Mouse (Mus musculus) forebrain, embryonic 11.5 days (tissue): ENCODE results near the gene Samhd1. TPM values are rescaled to one million over a fixed set of nuclear protein-coding genes. Genes with fewer than 3 reads are reported as not detected.
A peak's percentile ranks its signal among the peaks of the same experiment; 100 is the strongest.

Source experiments
- ATAC-seq: fragments of 200-750 bp; cut with Nextera tagmentation; replicated peaks from 2 replicates; pipeline ENCODE4 v1.8.0; 2017; ENCODE audit warnings: moderate TSS enrichment; ENCODE audit not compliant: low FRiP score
- DNase-seq: peaks from one replicate; pipeline ENCODE4 v3.0.0-alpha.2; 2017; ENCODE audit warnings: low spot score
- H3K27ac ChIP-seq: fragments of 300-500 bp; sonication (generic); 2 replicates; pipeline ENCODE4 v1.5.1; 2014; ENCODE audit warnings: low read depth, low read length
- H3K27me3 ChIP-seq: fragments of 300-500 bp; sonication (generic); 2 replicates; pipeline ENCODE4 v1.6.1; 2014; ENCODE audit warnings: mild to moderate bottlenecking, low read length, mixed read lengths; ENCODE audit not compliant: control insufficient read depth, insufficient read depth
- H3K36me3 ChIP-seq: fragments of 300-500 bp; sonication (generic); 2 replicates; pipeline ENCODE4 v1.6.1; 2014; ENCODE audit warnings: mild to moderate bottlenecking, low read length, moderate library complexity, mixed read lengths; ENCODE audit not compliant: control insufficient read depth, insufficient read depth
- H3K4me1 ChIP-seq: fragments of 300-500 bp; sonication (generic); replicated peaks from 2 replicates; pipeline ENCODE4 v1.6.1; 2014; ENCODE audit warnings: low read length, mixed read lengths; ENCODE audit not compliant: control insufficient read depth, insufficient read depth
- H3K4me2 ChIP-seq: fragments of 300-500 bp; sonication (generic); 2 replicates; pipeline ENCODE4 v1.6.1; 2014; ENCODE audit warnings: low read depth, mild to moderate bottlenecking, low read length, moderate library complexity, mixed read lengths; ENCODE audit not compliant: severe bottlenecking
- H3K4me3 ChIP-seq: fragments of 300-500 bp; sonication (generic); 2 replicates; pipeline ENCODE4 v1.5.1; 2014; ENCODE audit warnings: low read depth, low read length
- H3K9ac ChIP-seq: fragments of 300-500 bp; sonication (generic); 2 replicates; pipeline ENCODE4 v1.6.1; 2014; ENCODE audit warnings: low read length
- H3K9me3 ChIP-seq: fragments of 300-500 bp; sonication (generic); 2 replicates; pipeline ENCODE4 v1.6.1; 2016; ENCODE audit warnings: low read length, mixed read lengths; ENCODE audit not compliant: control insufficient read depth
- WGBS: fragments of 180-500 bp; shearing (Covaris S2); extraction: QIAGEN DNeasy Blood & Tissue Kit; methylation state at CpG from one replicate; pipeline ENCODE4 v1.1.7; 2014; 5-methylcytosine and 5-hydroxymethylcytosine counted together
- polyA plus RNA-seq: library from polyadenylated mRNA; unstranded; fragments of >200 nt; fragmentation: Nextera tagmentation; extraction: Ambion mirVana; gene quantifications from 2 replicates; pipeline ENCODE4 v1.2.1, GENCODE M21; 2014

The Samhd1 gene
- polyA plus RNA-seq, 1 experiment from 2014 or later, result 25.6 TPM

DNA sequence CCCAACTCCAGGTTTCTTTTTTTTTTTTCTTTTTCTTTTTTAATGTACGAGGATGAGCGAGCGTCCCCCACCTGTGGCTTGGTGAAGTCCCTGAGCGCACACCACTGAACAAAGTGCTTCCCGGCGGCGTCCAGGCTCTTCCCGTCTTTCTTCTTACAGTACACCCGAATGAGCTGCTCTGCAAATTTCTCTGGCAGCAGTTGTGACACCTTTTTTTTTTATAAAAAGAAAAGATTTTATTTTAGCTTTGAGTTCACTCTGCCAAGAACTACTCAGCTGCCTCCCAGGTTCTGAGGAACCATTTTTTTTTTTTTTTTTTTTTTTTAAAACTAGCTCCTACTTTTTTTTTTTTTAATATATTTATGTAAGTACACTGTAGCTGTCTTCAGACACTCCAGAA lies 33.4 kb downstream of the Samhd1 start:
- DNase-seq, result no peak
- 95% methylated on average over 9 of the region's 9 CpGs for WGBS

DNA sequence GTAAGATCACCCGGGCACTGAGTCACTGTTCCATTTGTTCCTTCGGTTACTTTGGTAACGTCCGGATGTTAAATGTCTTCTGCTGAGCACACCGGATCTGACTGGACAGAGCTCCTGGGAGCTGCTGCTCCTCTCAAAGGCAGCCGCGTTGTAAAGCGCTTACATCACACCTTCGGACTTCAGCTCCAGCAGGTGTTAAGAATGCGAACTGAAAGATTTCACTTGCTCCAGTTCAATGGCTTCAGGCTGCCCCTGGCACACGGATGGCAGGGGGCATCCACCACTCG lies 34.8 kb downstream of the Samhd1 start:
- WGBS, result 94% methylated on average over 12 of the region's 12 CpGs
- H3K36me3 ChIP-seq, result no peaks in the 10 kb centered on the region; the same call in 1 of the 2 replicates
- no peaks in the 10 kb centered on the region for H3K27me3 ChIP-seq
- DNase-seq, result peak; percentile 41
- no peak overlapping the region for H3K9ac ChIP-seq
- H3K9me3 ChIP-seq, result no peaks in the 10 kb centered on the region
- ATAC-seq, result no peak
- no peak overlapping the region for H3K4me2 ChIP-seq
- H3K27ac ChIP-seq, result no peak overlapping the region
- no peak overlapping the region for H3K4me3 ChIP-seq
- H3K4me1 ChIP-seq, result no peaks in the 10 kb centered on the region

More for the DNA sequence above, 33.4 kb downstream of the Samhd1 start:
- no peak overlapping the region for H3K9ac ChIP-seq
- no peaks in the 10 kb centered on the region for H3K4me1 ChIP-seq
- H3K36me3 ChIP-seq, result no peaks in the 10 kb centered on the region; the same call in 1 of the 2 replicates
- no peak for ATAC-seq
- H3K4me3 ChIP-seq, result no peak overlapping the region
- H3K27me3 ChIP-seq, result no peaks in the 10 kb centered on the region
- no peaks in the 10 kb centered on the region for H3K9me3 ChIP-seq
- no peak overlapping the region for H3K27ac ChIP-seq
- no peak overlapping the region for H3K4me2 ChIP-seq

DNA sequence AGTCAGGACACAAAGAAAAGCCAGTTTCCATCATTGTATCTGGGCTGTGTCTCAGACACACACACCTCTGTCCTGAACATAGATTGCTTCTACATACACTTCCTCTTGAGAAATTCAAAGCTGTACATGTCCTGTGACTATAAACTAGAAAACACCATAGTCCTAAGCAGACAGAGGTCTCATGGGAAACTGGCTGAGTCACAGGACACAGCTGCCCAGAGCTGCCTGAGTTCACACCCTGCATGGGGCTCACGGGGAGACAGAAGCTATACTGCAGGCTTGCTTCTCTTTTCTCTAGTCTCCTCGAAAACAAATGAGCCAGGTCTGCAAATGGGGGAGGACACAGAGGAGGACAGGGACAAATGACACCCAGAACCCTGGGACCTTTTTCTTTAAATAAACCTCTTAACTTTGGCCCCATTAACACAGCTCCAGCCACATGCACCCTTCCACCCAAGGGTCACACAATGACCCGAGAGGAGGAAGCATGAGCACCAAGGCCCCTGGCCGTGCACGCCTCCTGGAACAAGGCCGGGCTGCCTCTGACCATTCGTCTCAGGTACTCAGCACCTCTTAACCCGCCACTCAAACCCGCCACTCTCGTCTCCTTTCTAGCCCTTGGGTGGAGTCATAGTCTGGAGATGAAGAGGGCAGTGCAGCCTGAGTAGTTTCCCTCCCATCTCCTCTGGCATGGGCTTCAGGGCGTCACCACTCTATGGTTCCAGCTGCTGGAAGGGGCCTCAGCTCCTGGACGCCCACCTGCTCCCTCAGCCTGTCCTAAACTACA lies 35.3 kb downstream of the Samhd1 start:
- Histone ChIP-seq H3K36me3 (no peaks in the 10 kb centered on the region; the same call in 1 of the 2 replicates), H3K27me3 (no peaks in the 10 kb centered on the region), H3K27ac (no peak overlapping the region), H3K9ac (no peak overlapping the region), H3K4me2 (no peak overlapping the region), H3K4me1 (no peaks in the 10 kb centered on the region), H3K9me3 (no peaks in the 10 kb centered on the region), H3K4me3 (no peak overlapping the region)
- DNase-seq (peak; percentile 33), ATAC-seq (no peak)
- 90% methylated on average over 12 of the region's 12 CpGs for WGBS

DNA sequence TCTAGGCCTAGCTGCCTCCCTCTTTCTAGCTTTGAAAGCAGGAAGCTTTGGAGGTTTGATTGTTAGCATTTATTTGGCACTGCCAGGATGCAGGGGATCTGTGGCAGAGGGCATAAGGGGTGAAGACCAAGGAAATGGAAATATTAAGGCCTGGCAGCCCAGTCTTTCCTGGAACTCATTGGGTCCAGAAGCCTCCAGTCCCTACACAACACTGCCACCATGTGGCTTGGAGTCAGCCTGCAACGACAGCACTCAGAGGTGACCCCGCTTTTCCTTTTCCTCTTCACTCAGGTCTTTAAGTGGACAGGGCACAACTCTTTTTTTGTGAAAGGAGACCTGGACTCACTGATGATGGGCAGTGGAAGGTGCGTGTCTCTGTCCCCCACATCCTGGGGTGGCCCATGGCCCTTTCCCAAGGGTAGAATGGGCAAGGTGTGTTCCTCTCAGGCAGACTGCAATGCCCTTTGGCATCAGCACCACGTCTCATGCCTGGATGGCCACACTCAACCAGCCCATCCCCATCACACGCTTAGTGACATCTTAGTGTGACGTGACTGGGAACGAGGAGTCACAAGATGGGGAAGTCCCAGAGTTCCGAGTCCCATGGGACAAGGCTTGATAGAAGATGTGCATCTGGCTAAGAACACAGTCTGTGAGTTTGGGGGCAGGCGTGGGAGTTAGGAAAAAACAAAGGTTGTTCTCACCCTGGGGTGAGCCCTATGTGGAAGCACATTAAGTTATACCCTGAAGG lies 39.9 kb downstream of the Samhd1 start:
- Histone ChIP-seq H3K4me1 (no peaks in the 10 kb centered on the region), H3K27ac (no peak overlapping the region), H3K4me3 (no peak overlapping the region), H3K27me3 (no peaks in the 10 kb centered on the region), H3K9ac (no peak overlapping the region), H3K9me3 (no peaks in the 10 kb centered on the region), H3K36me3 (no peaks in the 10 kb centered on the region), H3K4me2 (no peak overlapping the region)
- 61% methylated on average over 9 of the region's 9 CpGs for WGBS
- ATAC-seq (0 out of 2 replicates have a peak, but pooled peaks have one; percentile 49), DNase-seq (peak; percentile 78)

DNA sequence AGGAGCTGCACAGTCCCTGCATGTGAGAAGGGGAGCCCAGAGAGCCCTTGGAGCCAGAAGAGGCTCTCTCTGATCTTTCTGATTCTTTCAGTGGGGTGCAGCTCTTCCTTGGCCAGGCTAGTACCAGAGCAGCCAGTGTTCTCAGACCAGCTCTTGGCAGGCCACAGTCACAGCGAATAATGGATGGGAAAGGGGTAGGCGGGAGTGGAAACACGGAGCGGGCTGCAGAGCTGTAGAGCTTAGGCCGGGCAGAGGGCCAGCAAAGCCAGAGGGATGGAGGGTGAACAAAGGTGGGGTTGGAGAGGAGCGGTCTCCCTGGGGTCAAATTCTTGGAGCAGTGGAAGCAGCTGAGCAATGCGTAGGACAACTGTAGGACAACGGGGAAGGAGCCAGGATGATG lies 43.0 kb downstream of the Samhd1 start:
- Histone ChIP-seq H3K27ac (no peak overlapping the region), H3K4me2 (no peak overlapping the region), H3K4me1 (no peaks in the 10 kb centered on the region), H3K27me3 (no peaks in the 10 kb centered on the region), H3K9me3 (no peaks in the 10 kb centered on the region), H3K36me3 (no peaks in the 10 kb centered on the region), H3K4me3 (no peak overlapping the region), H3K9ac (no peak overlapping the region)
- 68% methylated on average over 8 of the region's 8 CpGs for WGBS
- no peak for DNase-seq
- ATAC-seq, result no peak

DNA sequence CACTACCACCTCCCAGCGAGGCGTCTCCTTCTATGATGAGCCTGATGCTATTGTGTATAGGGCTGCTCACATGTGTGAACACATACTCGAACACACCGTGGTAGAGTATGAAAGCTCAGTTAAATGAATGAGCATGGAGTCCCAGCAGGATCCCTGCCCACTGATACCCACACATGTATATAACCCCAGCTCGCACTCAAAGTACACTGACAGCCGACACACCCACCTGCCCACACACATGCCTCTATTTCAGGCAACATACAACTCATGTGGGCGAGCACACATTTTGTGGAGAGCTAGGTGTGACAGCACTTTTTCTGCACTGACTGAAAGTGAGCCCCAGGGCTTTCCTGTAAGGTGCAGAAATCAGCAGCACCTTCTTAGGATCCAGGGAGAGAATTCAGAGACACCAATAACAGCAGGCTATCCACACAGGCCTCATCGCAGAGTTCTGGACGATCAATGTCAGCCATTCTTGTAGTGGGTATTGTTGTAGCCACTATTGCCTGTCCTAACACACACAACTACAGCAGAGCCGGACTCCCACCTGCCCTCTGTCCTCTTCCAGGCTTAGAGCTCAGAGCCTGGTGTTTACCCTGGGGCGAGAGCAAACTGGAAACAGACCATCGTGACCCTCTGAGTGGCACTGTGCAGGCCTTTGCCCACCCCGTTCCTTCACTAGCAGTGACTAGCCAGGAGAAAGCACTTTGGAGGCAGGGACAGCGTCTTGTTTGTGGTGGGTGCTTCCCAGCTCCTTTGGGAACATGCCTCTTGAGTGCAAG lies 47.3 kb downstream of the Samhd1 start:
- no peak for DNase-seq
- H3K4me1 ChIP-seq, result no peaks in the 10 kb centered on the region; the same call in 1 of the 2 replicates
- no peak overlapping the region for H3K9ac ChIP-seq
- no peaks in the 10 kb centered on the region for H3K27me3 ChIP-seq
- no peak for ATAC-seq
- no peak overlapping the region for H3K27ac ChIP-seq
- H3K9me3 ChIP-seq, result no peaks in the 10 kb centered on the region
- WGBS, result 80% methylated on average over 14 of the region's 14 CpGs
- H3K4me3 ChIP-seq, result no peak overlapping the region
- no peak overlapping the region for H3K4me2 ChIP-seq
- no peaks in the 10 kb centered on the region for H3K36me3 ChIP-seq

DNA sequence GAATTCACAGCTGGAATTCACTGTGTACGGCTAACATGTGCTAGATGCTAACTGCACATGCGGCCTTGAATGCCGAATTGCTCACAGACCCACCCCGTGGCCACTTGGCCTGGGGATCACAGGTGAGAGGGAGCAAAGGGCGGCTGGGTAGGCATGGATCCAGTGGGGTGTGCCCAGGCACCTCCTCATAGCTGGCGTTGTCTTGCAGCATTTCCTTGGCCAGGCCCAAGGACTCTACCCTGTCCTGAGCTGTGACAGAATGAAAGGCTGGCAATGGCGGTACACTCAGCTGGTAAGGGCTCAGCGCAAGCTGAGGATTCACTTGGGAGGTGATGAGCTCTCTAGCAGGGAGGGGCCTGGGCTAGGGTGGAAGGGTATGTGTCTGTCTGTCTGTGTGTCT lies 48.3 kb downstream of the Samhd1 start, which contains the start of gene Tldc2:
Gene Tldc2 (plus strand): TSS at position 260 of the 400 bp plus-strand sequence.
- DNase-seq (no peak), ATAC-seq (no peak)
- no peaks in the 10 kb centered on the region for H3K27me3 ChIP-seq
- H3K4me2 ChIP-seq, result no peak within 1 kb of the TSS
- no peak within 1 kb of the TSS for H3K9ac ChIP-seq
- H3K27ac ChIP-seq, result no peak within 1 kb of the TSS
- H3K36me3 ChIP-seq, result no peaks in the 10 kb centered on the region
- no peaks in the 10 kb centered on the region; the same call in 1 of the 2 replicates for H3K4me1 ChIP-seq
- 90% methylated on average over 8 of the region's 8 CpGs for WGBS
- H3K9me3 ChIP-seq, result no peaks in the 10 kb centered on the region
- H3K4me3 ChIP-seq, result no peak within 1 kb of the TSS

DNA sequence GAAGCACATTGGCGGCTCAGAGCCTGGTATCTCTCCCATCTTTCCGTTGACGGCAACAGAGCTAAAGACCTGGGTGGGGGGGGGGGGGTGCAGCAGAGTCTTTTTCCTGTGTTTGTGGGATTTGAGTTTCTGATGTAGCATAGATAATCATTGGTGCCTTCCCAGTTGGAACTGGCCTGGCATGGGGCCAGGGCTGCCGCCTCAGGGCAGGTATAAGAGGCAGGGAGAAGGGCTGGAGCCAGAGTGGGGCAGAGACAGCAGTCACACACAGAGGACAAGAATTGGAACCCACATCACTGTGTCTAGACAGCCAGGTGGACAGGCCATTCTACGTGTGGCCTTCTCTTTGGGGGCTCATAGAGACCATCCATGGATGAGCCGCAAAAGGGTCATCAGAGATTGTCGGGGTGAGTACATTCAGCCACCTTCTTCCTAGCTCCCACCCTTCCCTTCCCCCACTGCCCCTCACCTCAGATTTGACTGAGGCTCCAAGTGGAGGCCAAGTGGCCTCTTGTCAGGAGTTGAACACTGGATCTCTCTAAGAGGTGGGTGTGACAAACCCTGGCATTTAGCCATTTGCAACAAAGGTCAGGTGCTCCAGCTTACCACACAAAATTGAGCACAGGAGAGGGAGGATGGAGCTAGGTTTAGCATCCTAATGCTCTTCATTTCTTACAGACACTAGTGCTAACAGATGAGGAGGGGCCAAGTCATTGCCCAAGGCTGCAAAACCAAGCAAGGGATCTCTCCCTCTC lies 50.1 kb downstream of the Samhd1 start:
- DNase-seq (no peak), ATAC-seq (no peak)
- Histone ChIP-seq H3K4me1 (no peaks in the 10 kb centered on the region; the same call in 1 of the 2 replicates), H3K4me3 (no peak overlapping the region), H3K27ac (no peak overlapping the region), H3K27me3 (no peaks in the 10 kb centered on the region), H3K4me2 (no peak overlapping the region), H3K9ac (no peak overlapping the region), H3K36me3 (no peaks in the 10 kb centered on the region), H3K9me3 (no peaks in the 10 kb centered on the region)
- WGBS, result 94% methylated on average over 7 of the region's 7 CpGs
